Mouse (Mus musculus): ENCODE data around the gene Lrrc46.

DNA sequence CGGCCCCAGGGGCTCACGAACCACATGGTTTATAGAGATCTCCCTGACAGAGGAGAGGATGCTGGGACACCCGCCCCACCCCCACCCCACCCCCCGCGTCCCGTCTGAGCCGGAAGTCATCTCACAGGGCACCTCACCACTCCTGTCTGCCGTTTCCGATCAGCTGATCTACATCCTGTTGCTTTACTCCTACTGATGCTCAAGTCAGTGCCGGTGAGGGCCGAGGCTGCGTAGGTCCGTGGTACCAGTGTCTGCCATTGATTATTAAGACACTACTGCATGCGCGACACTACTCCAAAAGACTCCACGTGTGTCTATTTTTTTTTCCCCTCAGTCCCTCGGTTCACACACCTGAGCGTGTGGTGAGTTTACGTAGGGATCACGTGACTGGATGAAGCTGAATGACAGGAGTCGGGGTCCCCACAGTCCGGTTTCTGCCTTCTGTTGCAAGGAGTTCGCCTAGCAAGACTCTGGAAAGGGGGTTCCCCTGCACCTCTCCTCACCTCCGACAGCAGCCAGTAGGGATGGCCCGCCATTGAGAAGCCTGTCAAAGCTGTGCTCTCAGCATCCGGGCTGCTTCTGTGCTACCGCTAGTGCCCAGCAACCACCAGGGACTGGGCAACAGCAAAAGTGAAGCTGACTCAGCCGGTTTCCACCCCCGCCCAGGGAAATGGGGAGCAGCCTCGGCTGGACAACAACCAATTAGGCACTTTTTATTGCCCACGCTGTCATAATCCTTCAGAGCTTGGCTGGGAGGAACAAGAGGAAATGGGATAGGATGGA is 53.1 kb downstream of the Lrrc46 start:
- TF ChIP-seq CTCF (IDR thresholded peaks at IDR 0.05; ENCODE audit: borderline replicate concordance, control insufficient read depth, extremely low read depth, insufficient read depth, low read length, poor library complexity) (no peak), POLR2A (IDR thresholded peaks at IDR 0.05; ENCODE audit: control insufficient read depth, extremely low read depth, insufficient read depth, low read length, poor library complexity) (peak; percentile 79; the same call in 1 of the 2 replicates)

Measured in thymus, adult 2 months (tissue).